Mouse (Mus musculus) forebrain, postnatal 0 days (tissue): Measurements from ENCODE around the gene Ets2. TPM values are rescaled to one million over a fixed set of nuclear protein-coding genes. Genes with fewer than 3 reads are reported as not detected.
A peak's percentile ranks its signal among the peaks of the same experiment; 100 is the strongest.
"Not testable (repeated sequence)": the region's sequence is repeated elsewhere in the genome, so short reads cannot be mapped to it uniquely, and the experiment has no call there.

Source experiments
- ATAC-seq: fragments of 200-750 bp; cut with Nextera tagmentation; 2 replicates; pipeline ENCODE4 v1.8.0; 2017; ENCODE audit warnings: mild to moderate bottlenecking, moderate library complexity
- DNase-seq: peaks from one replicate; pipeline ENCODE4 v3.0.0-alpha.2; 2015
- H3K27ac ChIP-seq: fragments of 300-500 bp; sonication (generic); 2 replicates; pipeline ENCODE4 v1.5.1; 2014; ENCODE audit warnings: low read depth, mild to moderate bottlenecking, antibody characterized with exemption, low read length, moderate library complexity, mixed read lengths
- H3K27me3 ChIP-seq: fragments of 300-500 bp; sonication (generic); 2 replicates; pipeline ENCODE4 v1.6.1; 2014; ENCODE audit warnings: mild to moderate bottlenecking, low read length, mixed read lengths; ENCODE audit not compliant: insufficient read depth
- H3K36me3 ChIP-seq: fragments of 300-500 bp; sonication (generic); 2 replicates; pipeline ENCODE4 v1.6.1; 2014; ENCODE audit warnings: mild to moderate bottlenecking, moderate library complexity; ENCODE audit not compliant: insufficient read depth
- H3K4me1 ChIP-seq: fragments of 300-500 bp; sonication (generic); 2 replicates; pipeline ENCODE4 v1.6.1; 2014; ENCODE audit warnings: antibody characterized with exemption; ENCODE audit not compliant: insufficient read depth
- H3K4me2 ChIP-seq: fragments of 300-500 bp; sonication (generic); 2 replicates; pipeline ENCODE4 v1.6.1; 2014; ENCODE audit warnings: low read depth, mild to moderate bottlenecking, moderate library complexity
- H3K4me3 ChIP-seq: fragments of 300-500 bp; sonication (generic); 2 replicates; pipeline ENCODE4 v1.5.1; 2014; ENCODE audit warnings: low read depth, low read length, mixed read lengths
- H3K9ac ChIP-seq: fragments of 300-500 bp; sonication (generic); 2 replicates; pipeline ENCODE4 v1.6.1; 2014; ENCODE audit warnings: mild to moderate bottlenecking
- H3K9me3 ChIP-seq: fragments of 300-500 bp; sonication (generic); 2 replicates; pipeline ENCODE4 v1.6.1; 2016; ENCODE audit warnings: low read length
- CTCF ChIP-seq: sonication (generic); IDR thresholded peaks from 2 replicates; pipeline ENCODE4 v1.5.1; 2016; ENCODE audit warnings: antibody characterized with exemption, control low read depth, low read depth
- WGBS: fragments of 180-500 bp; shearing (Covaris S2); extraction: QIAGEN DNeasy Blood & Tissue Kit; methylation state at CpG from one replicate; pipeline ENCODE4 v1.1.7; 2014; 5-methylcytosine and 5-hydroxymethylcytosine counted together
- polyA plus RNA-seq: library from polyadenylated mRNA; unstranded; fragments of >200 nt; fragmentation: Nextera tagmentation; extraction: Ambion mirVana; gene quantifications from 2 replicates; pipeline ENCODE4 v1.2.1, GENCODE M21; 2015
- total RNA-seq: library from RNA; depleted of rRNA; stranded (reverse); fragments of >200 nt; gene quantifications from 2 replicates; pipeline ENCODE4 v1.2.3, GENCODE M21; 2014

Gene Ets2
- total and polyA plus RNA-seq, 2 experiments from 2014 or later = 18.2 to 27.4 TPM

- H3K4me3 ChIP-seq = no peak overlapping the region
- peaks cover 6% of the 10 kb centered on the region; the same call in 1 of the 2 replicates for H3K4me1 ChIP-seq
- no peak overlapping the region for H3K27ac ChIP-seq
- no peak for TF ChIP-seq CTCF
- no peak overlapping the region for H3K4me2 ChIP-seq
- DNase-seq (no peak), ATAC-seq (no peak; the same call in 1 of the 2 replicates)
- no peaks in the 10 kb centered on the region for H3K36me3 ChIP-seq
- no peaks in the 10 kb centered on the region for H3K27me3 ChIP-seq
- no peak overlapping the region for H3K9ac ChIP-seq
- no peaks in the 10 kb centered on the region for H3K9me3 ChIP-seq
- WGBS = 68% methylated on average over 9 of the region's 9 CpGs
Measured at GRCm38 (mm10) chr16:95752502-95752901, 50.6 kb downstream of the Ets2 start.

- TF ChIP-seq CTCF = no peak
- H3K4me3 ChIP-seq = no peak overlapping the region
- DNase-seq (peak; percentile 31), ATAC-seq (peak; percentile 47; the same call in 1 of the 2 replicates)
- no peaks in the 10 kb centered on the region for H3K9me3 ChIP-seq
- no peaks in the 10 kb centered on the region for H3K36me3 ChIP-seq
- no peak overlapping the region for H3K4me2 ChIP-seq
- H3K9ac ChIP-seq = no peak overlapping the region
- WGBS = 43% methylated on average over 7 of the region's 7 CpGs
- no peaks in the 10 kb centered on the region for H3K27me3 ChIP-seq
- H3K27ac ChIP-seq = no peak overlapping the region
- peaks cover 6% of the 10 kb centered on the region; the same call in 1 of the 2 replicates for H3K4me1 ChIP-seq
Measured at GRCm38 (mm10) chr16:95753295-95753694, 51.4 kb downstream of the Ets2 start.

- no peaks in the 10 kb centered on the region for H3K4me1 ChIP-seq
- ATAC-seq (no peak), DNase-seq (no peak)
- H3K27me3 ChIP-seq = no peaks in the 10 kb centered on the region
- no peak overlapping the region for H3K4me2 ChIP-seq
- no peak overlapping the region for H3K4me3 ChIP-seq
- H3K27ac ChIP-seq = no peak overlapping the region
- no peak for TF ChIP-seq CTCF
- 85% methylated on average over 8 of the region's 8 CpGs for WGBS
- H3K9ac ChIP-seq = no peak overlapping the region
- no peaks in the 10 kb centered on the region for H3K9me3 ChIP-seq
- H3K36me3 ChIP-seq = no peaks in the 10 kb centered on the region
Measured at GRCm38 (mm10) chr16:95759151-95759987, 57.5 kb downstream of the Ets2 start.

GRCm38 (mm10) chr16:95759988-95760391 lies 58.1 kb downstream of the Ets2 start:
- no peak for DNase-seq
- no peak overlapping the region for H3K4me3 ChIP-seq
- WGBS = 66% methylated on average over 6 of the region's 6 CpGs

GRCm38 (mm10) chr16:95761742-95762141 lies 59.9 kb downstream of the Ets2 start:
- no peaks in the 10 kb centered on the region for H3K4me1 ChIP-seq
- no peak overlapping the region for H3K4me2 ChIP-seq
- no peak for ATAC-seq

More at GRCm38 (mm10) chr16:95759988-95760391, 58.1 kb downstream of the Ets2 start:
- H3K27me3 ChIP-seq = no peaks in the 10 kb centered on the region
- H3K27ac ChIP-seq = no peak overlapping the region
- no peak overlapping the region for H3K4me2 ChIP-seq
- no peak for TF ChIP-seq CTCF
- no peaks in the 10 kb centered on the region for H3K9me3 ChIP-seq
- H3K9ac ChIP-seq = no peak overlapping the region
- H3K4me1 ChIP-seq = no peaks in the 10 kb centered on the region
- H3K36me3 ChIP-seq = no peaks in the 10 kb centered on the region
- ATAC-seq = peak; percentile 43

GRCm38 (mm10) chr16:95763201-95763600 lies 61.3 kb downstream of the Ets2 start:
- DNase-seq = no peak
- Histone ChIP-seq H3K27ac (no peak overlapping the region), H3K36me3 (no peaks in the 10 kb centered on the region), H3K4me2 (no peak overlapping the region), H3K9me3 (no peaks in the 10 kb centered on the region), H3K4me1 (no peaks in the 10 kb centered on the region), H3K27me3 (no peaks in the 10 kb centered on the region), H3K4me3 (no peak overlapping the region), H3K9ac (no peak overlapping the region)
- no peak for ATAC-seq
- 87% methylated on average over 6 of the region's 6 CpGs for WGBS
- no peak for TF ChIP-seq CTCF

More at GRCm38 (mm10) chr16:95761742-95762141, 59.9 kb downstream of the Ets2 start:
- no peak for TF ChIP-seq CTCF
- no peaks in the 10 kb centered on the region for H3K27me3 ChIP-seq
- H3K9ac ChIP-seq = no peak overlapping the region
- H3K4me3 ChIP-seq = no peak overlapping the region
- H3K27ac ChIP-seq = no peak overlapping the region
- H3K36me3 ChIP-seq = no peaks in the 10 kb centered on the region
- H3K9me3 ChIP-seq = no peaks in the 10 kb centered on the region
- 82% methylated on average over 6 of the region's 6 CpGs for WGBS
- DNase-seq = no peak

- not testable (repeated sequence) for H3K4me2 ChIP-seq, H3K36me3 ChIP-seq, H3K4me1 ChIP-seq, H3K27me3 ChIP-seq, H3K27ac ChIP-seq, H3K9me3 ChIP-seq, ATAC-seq, H3K9ac ChIP-seq, DNase-seq, H3K4me3 ChIP-seq
- 81% methylated on average over 8 of the region's 8 CpGs for WGBS
Measured at GRCm38 (mm10) chr16:95764041-95764440, 62.2 kb downstream of the Ets2 start.
